Mouse (Mus musculus) 3T3-L1 (cell line): ENCODE measurements around the gene Ppp3ca.

Source experiments
- DNase-seq: peaks from one replicate; pipeline ENCODE4 v3.0.0-alpha.2; 2015; ENCODE audit warnings: low read depth, low spot score

Gene Ppp3ca

GRCm38 (mm10) chr3:136812791-136813190, 142.9 kb downstream of the Ppp3ca start:
- peak; percentile 39 for DNase-seq

- no peak for DNase-seq
Observed at GRCm38 (mm10) chr3:136813886-136814285, 144.0 kb downstream of the Ppp3ca start.

- DNase-seq = no peak
Observed at GRCm38 (mm10) chr3:136814916-136815315, 145.0 kb downstream of the Ppp3ca start.

GRCm38 (mm10) chr3:136816319-136816718, 146.4 kb downstream of the Ppp3ca start:
- DNase-seq = no peak

DNA sequence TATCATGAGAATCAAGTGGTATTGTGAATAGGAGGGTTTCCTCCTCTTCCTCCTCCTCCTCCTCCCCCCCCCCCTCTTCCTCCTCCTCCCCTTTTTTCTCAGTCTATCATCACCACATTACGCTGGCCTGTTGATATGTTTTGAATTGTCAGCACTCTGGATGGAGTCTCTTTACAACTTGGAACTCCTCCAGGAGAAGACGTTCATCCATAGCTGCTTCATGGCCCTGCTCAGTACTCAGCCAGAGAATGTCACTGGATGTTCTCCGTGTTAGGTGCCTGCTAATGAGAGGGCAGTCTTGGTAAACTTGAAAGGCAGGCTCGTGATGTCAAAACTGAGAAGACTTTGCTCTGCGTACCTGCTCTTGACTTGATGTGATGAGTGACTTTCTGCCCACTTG, 149.1 kb downstream of the Ppp3ca start:
- DNase-seq = no peak

DNA sequence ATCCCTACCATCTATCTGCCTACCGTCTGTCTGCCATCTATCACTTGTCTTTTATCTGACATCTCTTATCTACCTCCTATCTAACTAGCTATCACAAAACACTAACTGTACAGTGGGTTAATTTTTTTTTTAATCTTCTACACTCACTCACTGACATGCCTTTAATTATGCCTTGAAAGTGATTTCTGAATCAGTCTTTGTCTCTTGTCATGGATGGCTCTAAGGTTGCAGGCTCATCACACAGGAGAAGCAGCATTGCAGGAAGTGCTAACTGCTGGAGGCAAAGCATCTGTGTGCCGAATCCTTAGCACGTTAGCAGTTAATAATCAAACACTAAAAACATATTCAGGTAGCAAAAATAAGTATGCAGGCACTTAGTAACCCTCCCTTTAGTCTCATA, 151.1 kb downstream of the Ppp3ca start:
- no peak for DNase-seq

GRCm38 (mm10) chr3:136821993-136822392, 152.1 kb downstream of the Ppp3ca start:
- DNase-seq = no peak

- no peak for DNase-seq
Observed at GRCm38 (mm10) chr3:136822431-136822830, 152.5 kb downstream of the Ppp3ca start.

- no peak for DNase-seq
Observed at GRCm38 (mm10) chr3:136828451-136828850, 158.5 kb downstream of the Ppp3ca start.

GRCm38 (mm10) chr3:136829109-136829508, 159.2 kb downstream of the Ppp3ca start:
- no peak for DNase-seq

GRCm38 (mm10) chr3:136830687-136831220, 160.8 kb downstream of the Ppp3ca start:
- DNase-seq = no peak

DNA sequence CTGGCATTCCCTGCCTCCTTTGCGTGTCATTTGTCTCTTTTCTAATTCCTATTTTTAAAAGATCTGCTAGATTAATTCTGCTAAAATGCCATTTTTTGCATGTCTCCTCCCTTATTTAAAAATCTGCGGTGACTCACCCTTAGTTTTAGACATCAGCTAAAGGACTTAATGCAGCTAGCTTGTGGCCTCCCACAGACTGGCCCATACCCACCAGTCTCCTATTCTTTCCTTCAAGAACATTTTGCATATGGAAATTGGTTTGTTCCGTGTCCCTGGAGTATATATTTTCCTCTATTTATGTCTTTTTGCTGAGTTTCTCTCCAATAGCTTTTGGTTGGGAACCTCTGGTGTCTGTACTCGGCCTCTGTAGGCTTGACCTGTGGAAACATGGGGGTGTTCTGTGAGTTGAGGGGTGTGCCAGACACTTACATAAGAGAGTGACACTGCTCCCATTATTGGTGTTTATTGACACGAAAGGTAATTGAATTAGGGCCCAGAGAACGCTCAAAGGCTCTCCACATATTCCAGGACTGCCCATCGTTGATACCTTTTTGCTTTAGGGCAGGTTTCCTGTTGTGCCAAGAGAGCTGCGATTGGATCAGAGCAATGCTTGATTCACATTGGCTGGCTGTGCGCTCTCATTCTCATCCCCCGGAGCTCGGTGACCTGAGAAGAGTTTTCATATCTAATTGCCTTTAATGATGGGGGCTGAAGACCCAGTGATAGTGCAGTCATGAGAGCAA, 163.2 kb downstream of the Ppp3ca start:
- DNase-seq = no peak

DNA sequence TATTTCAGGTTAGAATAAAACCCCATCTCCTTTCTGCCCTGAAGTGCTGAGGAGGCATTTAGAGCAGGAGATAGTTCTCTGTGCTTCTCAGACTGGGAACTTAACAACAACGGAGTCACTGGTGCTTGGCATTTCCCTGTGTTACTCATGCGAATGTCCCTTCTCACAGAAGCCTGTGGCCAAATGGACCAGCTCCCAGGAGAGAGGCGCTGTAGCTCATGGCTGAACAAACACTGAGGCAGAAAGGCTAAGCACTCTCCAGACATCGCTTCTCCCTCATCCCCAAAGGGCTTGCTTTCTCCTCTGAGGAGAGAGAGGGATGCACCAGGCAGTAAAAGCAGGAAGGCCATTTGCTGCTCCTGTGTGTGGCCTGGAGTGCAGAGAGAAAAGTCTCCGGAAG, 164.0 kb downstream of the Ppp3ca start:
- no peak for DNase-seq

DNA sequence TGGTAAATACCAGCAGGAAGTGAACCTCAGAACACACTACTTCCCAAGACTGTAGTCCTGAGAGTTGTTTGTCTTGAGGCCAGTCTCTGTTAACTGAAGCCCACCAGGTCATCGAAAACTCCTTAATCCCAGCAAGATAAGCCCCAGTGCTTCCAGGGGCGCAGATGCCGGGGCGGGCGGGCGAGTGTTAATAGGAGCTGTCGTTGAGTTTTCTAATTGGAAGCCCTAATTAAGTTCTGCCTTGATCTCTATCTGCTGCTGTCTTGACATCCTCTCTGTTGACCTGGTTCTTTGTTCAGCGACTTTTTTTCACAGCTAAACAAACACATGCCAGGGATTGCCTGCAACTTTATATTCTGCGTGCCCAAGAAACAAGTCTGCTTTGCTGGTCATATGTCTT, 165.9 kb downstream of the Ppp3ca start:
- DNase-seq = no peak

- no peak for DNase-seq
Observed at GRCm38 (mm10) chr3:136836319-136837193, 166.6 kb downstream of the Ppp3ca start.

DNA sequence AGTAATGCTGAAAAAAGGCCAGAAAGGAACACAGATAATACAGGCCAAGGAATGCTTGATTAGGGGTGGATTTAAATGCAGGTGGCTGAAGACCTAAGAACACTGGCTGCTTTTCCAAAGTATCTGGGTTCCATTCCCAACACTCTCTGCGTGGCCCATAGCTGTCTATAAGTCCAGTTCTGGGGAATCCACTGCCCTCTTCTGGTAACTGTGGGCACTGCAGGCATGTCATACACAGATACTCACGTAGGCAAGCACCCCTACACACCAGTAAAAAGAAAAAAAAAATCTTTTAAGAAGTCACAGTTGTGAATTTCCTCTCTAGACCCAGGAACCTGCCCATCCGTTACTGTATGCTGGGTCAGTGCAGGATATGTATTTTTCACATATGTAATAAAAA, 167.7 kb downstream of the Ppp3ca start:
- peak; percentile 56 for DNase-seq

- DNase-seq = no peak
Observed at GRCm38 (mm10) chr3:136841282-136841681, 171.4 kb downstream of the Ppp3ca start.

DNA sequence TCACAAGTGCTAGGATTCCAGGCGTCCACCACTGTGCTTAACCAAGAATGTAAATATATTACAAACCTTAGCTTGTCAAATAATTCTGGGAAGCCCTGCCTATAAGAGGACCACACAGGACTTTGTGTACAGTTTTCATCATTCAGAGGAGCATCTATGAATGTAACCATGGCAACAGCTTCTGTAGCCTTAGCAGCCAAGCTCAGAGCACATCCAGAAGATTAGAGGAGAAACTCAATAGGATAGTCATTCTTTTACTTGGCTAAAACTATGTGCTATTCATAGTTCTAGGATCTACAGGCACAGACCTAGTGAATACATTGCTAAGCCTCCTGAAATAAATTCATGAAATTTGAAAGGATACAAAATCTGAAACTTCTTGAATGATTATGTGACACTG, 172.5 kb downstream of the Ppp3ca start:
- no peak for DNase-seq

DNA sequence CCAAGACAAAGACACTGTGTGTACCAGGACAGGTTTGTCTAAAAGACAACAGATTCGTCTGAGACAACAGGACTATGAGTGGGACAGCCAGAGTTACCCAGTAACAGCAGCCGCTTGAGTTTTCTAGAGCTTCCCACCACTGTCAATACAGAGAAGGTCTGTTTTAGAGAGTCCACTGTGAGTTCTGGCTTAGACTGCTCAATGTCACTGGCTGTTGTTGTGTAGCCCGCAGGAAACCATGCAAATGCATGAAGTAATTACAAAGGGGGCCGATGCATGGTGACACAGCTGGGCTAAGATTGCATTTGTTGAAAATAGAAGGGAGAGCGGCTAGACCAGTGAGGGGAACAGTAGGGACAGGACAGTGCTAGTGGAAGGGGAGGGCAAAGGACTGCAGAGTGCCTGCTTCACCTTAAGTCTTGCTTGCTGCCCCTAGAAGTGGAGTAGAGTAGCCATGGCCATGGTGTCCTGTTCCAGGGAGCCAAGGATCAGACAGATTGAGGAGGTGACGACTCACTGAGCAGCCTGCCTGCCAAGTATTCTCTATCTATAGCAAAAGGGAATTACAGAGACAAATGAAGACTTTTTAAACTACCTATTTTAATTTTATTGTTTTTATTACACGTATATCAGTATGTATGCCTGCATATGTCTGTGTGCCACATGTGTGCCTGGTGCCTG, 174.0 kb downstream of the Ppp3ca start:
- DNase-seq = no peak

DNA sequence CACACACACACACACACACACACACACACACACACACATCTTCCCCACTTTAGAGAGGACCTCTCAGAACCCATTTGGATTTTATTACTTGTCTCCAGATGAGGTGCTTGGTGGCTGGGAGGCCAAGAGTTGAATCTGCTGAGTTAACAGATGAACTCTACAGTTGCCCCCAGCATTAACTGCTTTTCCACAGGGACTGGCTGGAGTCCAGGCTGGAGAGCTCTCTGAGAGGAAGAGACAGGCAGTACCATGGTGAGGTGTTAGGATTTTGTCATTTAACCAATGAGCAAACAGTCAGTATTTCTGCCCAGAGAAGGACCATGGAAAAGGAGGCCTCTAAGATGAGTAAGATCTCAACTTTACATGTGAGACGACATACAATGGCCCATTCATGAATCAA, 179.1 kb downstream of the Ppp3ca start:
- no peak for DNase-seq

DNA sequence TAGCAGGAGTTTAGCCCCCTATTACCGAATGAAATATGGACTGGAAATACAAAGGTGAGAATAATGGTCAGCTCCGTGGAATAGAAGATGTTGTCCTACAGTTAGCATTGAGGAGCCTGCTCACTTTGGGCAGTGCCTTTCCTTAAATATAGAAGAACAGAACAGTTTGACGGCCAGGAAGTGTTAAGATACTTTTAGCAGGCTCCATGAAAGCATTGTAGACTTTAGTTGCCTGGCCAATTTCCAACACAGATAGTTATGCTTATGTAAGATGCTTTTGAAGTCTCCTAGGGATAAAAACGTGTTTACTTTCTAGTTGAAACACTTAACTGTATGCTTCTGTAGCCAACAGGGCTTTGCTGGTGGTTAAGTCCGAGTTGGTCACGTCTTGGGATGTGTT, 183.0 kb downstream of the Ppp3ca start:
- DNase-seq = no peak

DNA sequence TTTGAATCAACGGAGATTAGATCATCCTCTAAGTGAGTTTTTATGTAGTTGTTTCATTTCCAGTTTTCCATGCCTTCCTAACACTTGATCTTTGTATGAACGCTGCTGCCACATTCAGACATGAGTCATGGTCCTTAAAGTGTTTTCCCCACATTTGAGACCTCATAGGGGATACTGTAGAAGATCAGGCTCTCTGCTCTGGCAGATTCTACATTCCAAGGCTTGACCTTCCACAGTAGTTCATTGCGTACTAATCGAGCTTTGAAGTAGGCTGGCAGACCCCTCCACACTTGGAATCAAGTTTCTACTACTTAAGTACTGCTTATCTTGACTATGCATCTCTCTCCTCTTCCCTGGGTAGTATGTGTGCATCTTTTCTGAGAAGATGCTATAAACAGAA, 183.7 kb downstream of the Ppp3ca start:
- peak; percentile 56 for DNase-seq
